Mouse (Mus musculus) spleen, adult 12 weeks (tissue): ENCODE results near the gene Ddx23.
A peak's percentile ranks its signal among the peaks of the same experiment; 100 is the strongest.

ENCODE experiments used
- DNase-seq: peaks from one replicate; pipeline ENCODE4 v3.0.0; 2022; ENCODE audit warnings: low spot score

The Ddx23 gene

GRCm38 (mm10) chr15:98662567-98663545 is at the start of gene Ddx23:
Gene Ddx23, minus strand, starts transcription at chr15:98662894.
- peak; percentile 92 for DNase-seq

- DNase-seq: peak; percentile 47
Measured at GRCm38 (mm10) chr15:98710442-98710841, 47.7 kb upstream of the Ddx23 start.

GRCm38 (mm10) chr15:98707766-98708372 is 45.2 kb upstream of the Ddx23 start, which contains the start of gene Ccdc65:
Gene Ccdc65, plus strand, starts transcription at chr15:98708207.
- DNase-seq: peak; percentile 45

GRCm38 (mm10) chr15:98704312-98704711 is 41.6 kb upstream of the Ddx23 start:
- DNase-seq: no peak

GRCm38 (mm10) chr15:98699190-98700105 is 36.8 kb upstream of the Ddx23 start:
- DNase-seq: peak; percentile 67

- DNase-seq: no peak
Measured at GRCm38 (mm10) chr15:98696216-98696615, 33.5 kb upstream of the Ddx23 start.

GRCm38 (mm10) chr15:98695726-98696125 is 33.0 kb upstream of the Ddx23 start:
- DNase-seq: no peak

- no peak for DNase-seq
Measured at GRCm38 (mm10) chr15:98692171-98692715, 29.5 kb upstream of the Ddx23 start.

GRCm38 (mm10) chr15:98691486-98692147 is 28.9 kb upstream of the Ddx23 start:
- DNase-seq: no peak

- no peak for DNase-seq
Measured at GRCm38 (mm10) chr15:98689682-98690081, 27.0 kb upstream of the Ddx23 start.

GRCm38 (mm10) chr15:98685926-98686325 is 23.2 kb upstream of the Ddx23 start:
- DNase-seq: no peak

- DNase-seq: no peak
Measured at GRCm38 (mm10) chr15:98683746-98684145, 21.1 kb upstream of the Ddx23 start.

GRCm38 (mm10) chr15:98683177-98683576 is 20.5 kb upstream of the Ddx23 start:
- no peak for DNase-seq

- DNase-seq: no peak
Measured at GRCm38 (mm10) chr15:98681633-98682032, 18.9 kb upstream of the Ddx23 start.

- no peak for DNase-seq
Measured at GRCm38 (mm10) chr15:98680660-98681059, 18.0 kb upstream of the Ddx23 start.

- no peak for DNase-seq
Measured at GRCm38 (mm10) chr15:98677977-98678376, 15.3 kb upstream of the Ddx23 start.

GRCm38 (mm10) chr15:98676940-98677728 is 14.4 kb upstream of the Ddx23 start, which contains the start of gene Rnd1:
Gene Rnd1, minus strand, starts transcription at chr15:98677461.
- DNase-seq: peak; percentile 15

GRCm38 (mm10) chr15:98676471-98676870 is 13.8 kb upstream of the Ddx23 start:
- DNase-seq: no peak

- no peak for DNase-seq
Measured at GRCm38 (mm10) chr15:98675634-98676250, 13.0 kb upstream of the Ddx23 start.
